Mouse (Mus musculus) regulatory T cell (primary cell): Measurements from ENCODE around the gene Cenpa.
"Not testable (repeated sequence)": the region's sequence is repeated elsewhere in the genome, so short reads cannot be mapped to it uniquely, and the experiment has no call there.

ENCODE experiments used
- in situ Hi-C: fragments of 300-600 bp; cut with MboI, MseI; formaldehyde crosslinking; loops from one replicate; pipeline ENCODE4 v1.15.1; 2025; ENCODE audit warnings: high pct_unique_total_duplicates

Gene Cenpa

GRCm38 (mm10) chr5:30678069-30678468 lies 11.5 kb downstream of the Cenpa start:
- in situ Hi-C loops, result not testable (repeated sequence)

GRCm38 (mm10) chr5:30678722-30679296 lies 12.2 kb downstream of the Cenpa start:
- in situ Hi-C loops, result no loop called here

- in situ Hi-C loops, result no loop called here
These were observed 13.0 kb downstream of the Cenpa start for GRCm38 (mm10) chr5:30679593-30679992.

GRCm38 (mm10) chr5:30681970-30682369 lies 15.4 kb downstream of the Cenpa start:
- in situ Hi-C loops, result no loop called here

GRCm38 (mm10) chr5:30682967-30683600 lies 16.5 kb downstream of the Cenpa start:
- in situ Hi-C loops, result no loop called here

- in situ Hi-C loops, result no loop called here
These were observed 17.4 kb downstream of the Cenpa start for GRCm38 (mm10) chr5:30683993-30684392.

GRCm38 (mm10) chr5:30686781-30687180 lies 20.2 kb downstream of the Cenpa start:
- in situ Hi-C loops, result no loop called here

- in situ Hi-C loops, result no loop called here
These were observed 33.9 kb downstream of the Cenpa start for GRCm38 (mm10) chr5:30700361-30701000.

- in situ Hi-C loops, result not testable (repeated sequence)
These were observed 34.8 kb downstream of the Cenpa start for GRCm38 (mm10) chr5:30701373-30701772.

- in situ Hi-C loops, result no loop called here
These were observed 35.3 kb downstream of the Cenpa start for GRCm38 (mm10) chr5:30701866-30702265.

GRCm38 (mm10) chr5:30709744-30710383 lies 43.3 kb downstream of the Cenpa start:
- in situ Hi-C loops, result loop anchor here (5.0 kb wide), 2 partner anchors 67 to 87 kb away; no protein-coding TSS in a partner anchor

- in situ Hi-C loops, result loop anchor here (5.0 kb wide), 1 partner anchor 87 kb away; no protein-coding TSS in a partner anchor
These were observed 43.9 kb downstream of the Cenpa start for GRCm38 (mm10) chr5:30710486-30710885.

- in situ Hi-C loops, result loop anchor here (5.0 kb wide), 1 partner anchor 86 kb away; no protein-coding TSS in a partner anchor
These were observed 44.8 kb downstream of the Cenpa start, which contains the start of gene Dpysl5 for GRCm38 (mm10) chr5:30711147-30712001. TSS of gene Dpysl5 (plus strand) at chr5:30711564.

- in situ Hi-C loops, result loop anchor here (5.0 kb wide), 1 partner anchor 85 kb away; no protein-coding TSS in a partner anchor
These were observed 45.4 kb downstream of the Cenpa start for GRCm38 (mm10) chr5:30712002-30712390.

- in situ Hi-C loops, result loop anchor here (5.0 kb wide), 1 partner anchor 85 kb away; no protein-coding TSS in a partner anchor
These were observed 46.1 kb downstream of the Cenpa start for GRCm38 (mm10) chr5:30712441-30713298.

GRCm38 (mm10) chr5:30713299-30713675 lies 46.7 kb downstream of the Cenpa start:
- in situ Hi-C loops, result loop anchor here (5.0 kb wide), 1 partner anchor 84 kb away; no protein-coding TSS in a partner anchor

- in situ Hi-C loops, result loop anchor here (5.0 kb wide), 1 partner anchor 84 kb away; no protein-coding TSS in a partner anchor
These were observed 47.1 kb downstream of the Cenpa start for GRCm38 (mm10) chr5:30713691-30714090.

GRCm38 (mm10) chr5:30716311-30716710 lies 49.7 kb downstream of the Cenpa start:
- in situ Hi-C loops, result no loop called here

- in situ Hi-C loops, result no loop called here
These were observed 50.9 kb downstream of the Cenpa start for GRCm38 (mm10) chr5:30717506-30717905.
